Mouse (Mus musculus) inflammation-experienced regulatory T-cells (primary cell): ENCODE results near the gene Sema4d. TPM values are rescaled to one million over a fixed set of nuclear protein-coding genes. Genes with fewer than 3 reads are reported as not detected.

Source experiments
- polyA plus RNA-seq, 2 experiments: library from polyadenylated mRNA; unstranded; fragments of 100-300 nt; shearing (Covaris generic); gene quantifications; one replicate each; pipeline ENCODE4 v1.2.1; 2017

The Sema4d gene
- polyA plus RNA-seq = 100 to 1,000 TPM; 200 to 213 TPM

GRCm38 (mm10) chr13:51793425-51793891 lies at the start of gene Sema4d:
TSS of gene Sema4d (minus strand) at chr13:51793747.

GRCm38 (mm10) chr13:51651408-51652064 lies 142.0 kb downstream of the Sema4d start, which contains the start of gene Secisbp2:
TSS of gene Secisbp2 (plus strand) at chr13:51651697.

GRCm38 (mm10) chr13:51644829-51645789 lies 148.4 kb downstream of the Sema4d start, which contains the start of gene Cks2:
TSS of gene Cks2 (plus strand) at chr13:51645232.

Other genes with a start within 250 kb of the Sema4d start
- gene Shc3, start 224.3 kb downstream of the Sema4d start, polyA plus RNA-seq = 1 to 10 TPM in 1 of 2 experiments, under 1 TPM in 1; 0.49 to 2.0 TPM
- gene Cks2, start 148.5 kb downstream of the Sema4d start, polyA plus RNA-seq = 10 to 100 TPM; 19.5 to 31.8 TPM
- 10 to 100 TPM; 31.2 to 34.0 TPM for gene Secisbp2, start 142.1 kb downstream of the Sema4d start, polyA plus RNA-seq
- gene Gadd45g, start 52.9 kb upstream of the Sema4d start, polyA plus RNA-seq = 10 to 100 TPM; 15.1 to 28.7 TPM